Mouse (Mus musculus): ENCODE measurements around the gene Irf3.

Irf3 gene

DNA sequence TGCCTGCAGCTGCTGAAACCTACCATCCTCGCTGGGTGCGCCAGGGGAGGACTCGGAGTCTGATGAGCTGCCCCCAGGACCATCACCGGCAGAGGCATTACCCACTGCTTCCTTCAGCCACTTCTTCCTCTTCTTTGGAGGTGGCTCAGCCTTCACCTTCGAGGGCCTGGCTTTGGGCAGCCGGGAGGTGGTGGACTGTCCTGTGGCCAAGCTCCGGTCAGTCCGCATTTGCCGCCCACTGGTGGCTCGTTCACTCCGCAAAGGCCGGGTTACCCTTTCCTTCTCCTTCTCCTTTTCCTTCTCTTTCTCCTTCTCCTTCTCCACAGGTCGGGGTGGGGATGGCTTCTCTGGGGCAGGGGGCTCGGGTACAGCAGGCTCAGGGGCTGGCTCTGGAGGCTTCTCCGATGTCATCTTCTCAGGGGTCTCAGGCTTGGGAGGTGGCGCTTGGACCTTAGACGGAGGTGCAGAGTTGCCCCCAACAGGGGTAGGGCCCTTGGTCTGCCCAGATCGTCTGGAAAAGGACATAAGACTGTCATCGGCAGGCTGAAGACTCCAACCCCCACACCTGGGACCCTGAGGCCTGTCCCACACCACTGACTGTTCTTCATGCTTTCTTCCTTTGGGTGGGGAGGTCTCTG is 36.4 kb downstream of the Irf3 start:
- no peak for DNase-seq (ENCODE audit: low read depth)

DNA sequence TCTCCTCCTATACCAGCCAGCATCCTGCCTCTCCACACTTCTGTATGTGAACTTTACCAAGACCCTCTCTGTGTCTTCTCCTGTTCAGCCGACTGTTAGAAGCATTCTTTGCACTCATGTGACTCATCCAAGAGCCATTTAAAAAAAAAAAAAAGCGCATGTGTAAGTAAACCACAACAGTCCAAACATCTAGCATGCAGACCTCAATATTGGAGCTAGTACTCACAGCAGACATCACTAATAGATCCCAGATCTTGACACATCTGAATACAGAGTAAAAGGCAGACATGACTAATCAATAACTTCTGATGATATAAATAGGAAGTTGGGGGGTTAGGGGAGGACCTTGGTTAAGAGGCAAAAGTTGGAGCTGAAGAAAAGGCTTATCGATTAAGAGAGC is 38.2 kb downstream of the Irf3 start:
- DNase-seq (ENCODE audit: low read depth) = no peak

DNA sequence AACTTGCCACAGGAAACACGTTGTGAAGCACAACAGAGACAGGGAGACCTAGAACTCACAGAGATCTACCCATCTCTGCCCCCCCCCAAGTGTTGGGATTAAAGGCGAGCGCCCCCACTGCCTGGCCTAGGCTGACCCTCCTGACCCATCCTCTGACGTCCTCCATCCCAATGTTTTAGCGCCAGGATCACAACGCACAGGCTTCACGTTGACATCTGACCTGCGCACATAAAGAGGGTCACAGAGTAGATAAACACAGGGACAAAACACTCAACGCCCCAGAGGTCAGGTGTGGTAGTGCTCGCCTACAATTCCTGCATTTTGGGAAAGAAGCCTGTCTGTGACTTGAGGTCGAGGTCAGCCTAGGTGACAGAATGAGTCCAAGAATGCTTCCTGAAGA is 39.3 kb downstream of the Irf3 start:
- no peak for DNase-seq (ENCODE audit: low read depth)

DNA sequence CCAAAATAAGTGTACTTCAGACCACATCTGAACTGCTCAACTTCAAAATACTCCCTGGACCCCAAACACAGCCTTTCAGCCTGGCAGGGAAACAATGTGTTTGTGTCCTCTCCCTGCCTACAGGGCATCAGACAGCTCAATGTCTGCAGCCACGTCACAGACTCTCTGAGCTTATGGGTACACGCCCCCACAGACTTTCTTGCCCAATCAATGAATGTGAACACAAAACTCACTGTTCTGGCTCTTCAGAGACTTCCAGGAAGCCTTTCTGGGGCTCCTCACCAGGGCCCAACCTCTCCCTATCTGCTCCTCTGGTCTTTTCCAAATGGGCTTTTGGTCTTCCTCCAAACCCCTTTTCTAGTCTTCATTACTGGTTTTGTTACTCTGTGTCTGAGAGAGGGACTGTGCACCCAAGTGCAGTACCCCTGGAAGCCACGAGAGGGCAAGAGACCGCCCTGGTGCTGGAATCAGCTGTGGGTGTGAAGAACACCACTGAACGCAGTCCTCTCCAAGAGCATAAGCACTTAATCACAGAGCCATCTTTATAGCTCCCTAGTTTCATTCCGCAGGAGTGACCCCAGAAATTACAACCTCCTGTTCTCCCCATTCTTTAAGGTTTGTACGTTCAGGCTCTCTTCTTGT is 40.4 kb downstream of the Irf3 start:
- DNase-seq (ENCODE audit: low read depth) = peak; percentile 61

DNA sequence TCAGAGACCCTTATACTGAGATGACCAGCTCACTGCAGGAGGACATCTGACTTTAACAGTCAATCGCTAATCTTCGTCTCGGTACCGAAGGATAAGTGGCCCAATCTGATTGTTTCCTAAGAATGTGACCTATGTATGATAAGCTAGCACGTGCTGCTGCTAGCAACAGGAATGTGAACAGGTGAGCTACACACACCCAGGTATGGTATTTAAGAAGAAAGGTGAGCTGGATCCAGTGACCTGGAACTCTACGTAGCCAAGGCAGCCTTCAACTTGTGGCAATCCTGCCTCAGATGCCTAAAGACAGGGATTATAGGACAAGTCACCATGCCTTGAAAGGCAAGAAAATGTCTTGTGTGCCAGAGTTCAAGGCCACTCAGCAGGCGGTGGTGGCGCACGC is 41.0 kb downstream of the Irf3 start:
- no peak for DNase-seq (ENCODE audit: low read depth)

DNA sequence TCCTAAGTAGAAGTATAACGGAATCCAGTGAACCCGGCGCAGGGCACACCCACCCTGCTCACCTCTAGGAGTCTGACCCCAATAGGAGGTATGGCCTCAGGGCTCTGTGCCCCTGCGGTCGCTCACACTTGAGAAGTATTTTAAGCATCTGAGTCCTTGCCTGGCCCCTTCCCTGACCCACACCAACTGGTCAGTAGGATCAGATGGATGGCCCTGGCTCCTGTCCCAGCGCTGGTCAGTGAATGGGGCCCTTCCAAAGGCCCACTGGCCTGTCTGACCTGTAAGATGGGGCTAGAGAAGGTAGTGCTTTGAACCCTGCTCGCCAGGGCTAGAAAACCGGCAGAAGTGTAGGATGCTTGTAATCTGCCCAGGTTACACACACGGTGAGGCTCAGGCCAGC is 43.4 kb downstream of the Irf3 start:
- no peak for DNase-seq (ENCODE audit: low read depth)

DNA sequence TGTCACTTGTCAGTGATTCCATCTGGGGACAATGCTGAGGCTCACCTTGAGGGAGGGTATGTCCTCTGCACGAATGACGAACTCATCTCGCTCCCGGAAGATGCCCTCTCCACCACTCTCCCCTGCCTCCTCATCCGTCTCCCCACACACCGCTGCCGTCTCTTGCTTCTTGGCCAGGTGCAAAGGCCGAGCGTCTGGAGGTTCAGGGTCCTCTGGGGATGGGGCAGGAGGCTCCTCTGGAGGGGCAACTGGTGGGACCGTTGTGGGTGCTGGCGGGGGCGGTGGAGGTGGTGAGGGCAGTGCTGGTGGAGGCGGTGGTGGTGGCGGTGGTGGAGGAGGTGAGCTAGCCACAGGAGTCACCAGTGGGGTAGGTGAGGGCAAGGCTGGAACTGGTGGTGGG is 45.9 kb downstream of the Irf3 start:
- no peak for DNase-seq (ENCODE audit: low read depth)

DNA sequence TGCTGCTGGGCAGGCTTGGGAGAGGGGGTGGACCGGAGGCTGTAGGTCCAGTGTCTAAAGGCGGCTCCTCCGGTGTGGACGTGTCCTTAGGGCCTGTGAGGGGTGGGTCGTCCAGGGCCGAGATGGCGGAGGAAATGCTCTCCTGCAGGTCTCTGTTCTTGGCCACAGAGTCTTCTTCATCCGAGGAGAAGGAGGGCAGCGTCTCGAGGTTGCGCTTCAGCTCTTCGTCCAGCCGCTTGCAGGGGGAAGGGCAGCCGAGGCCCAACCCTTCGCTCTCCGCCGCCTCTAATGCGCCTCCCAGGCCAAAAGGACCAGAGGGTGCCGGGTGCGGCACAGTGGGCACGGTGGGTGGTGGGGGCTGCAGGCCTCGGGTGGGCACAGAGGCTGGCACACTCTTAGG is 48.3 kb downstream of the Irf3 start:
- DNase-seq (ENCODE audit: low read depth) = no peak

DNA sequence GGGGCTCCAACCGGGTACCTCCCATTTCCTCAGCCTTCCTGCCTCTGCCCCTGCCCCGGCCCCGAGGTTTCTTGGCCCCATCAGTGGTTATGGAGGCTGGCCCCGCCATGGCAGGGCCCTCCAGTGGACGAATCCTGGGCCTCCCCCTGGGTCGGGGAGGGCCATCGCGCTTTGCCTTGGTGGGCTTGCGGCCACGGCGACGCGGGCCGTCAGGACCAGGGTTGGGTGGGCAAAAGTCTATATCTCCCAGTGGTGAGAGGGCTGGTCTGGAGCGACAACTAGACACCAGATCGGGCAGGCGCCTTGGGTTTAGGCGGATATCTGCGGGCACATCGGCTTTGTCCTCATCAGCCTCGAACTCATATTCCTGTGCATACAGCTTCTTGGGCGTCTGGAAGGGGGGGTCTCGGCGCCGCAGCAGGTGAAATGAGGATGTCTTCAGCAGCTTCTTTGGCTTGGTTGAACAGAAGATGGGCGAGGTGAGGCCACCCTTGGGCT is 49.5 kb downstream of the Irf3 start:
- DNase-seq (ENCODE audit: low read depth) = no peak

DNA sequence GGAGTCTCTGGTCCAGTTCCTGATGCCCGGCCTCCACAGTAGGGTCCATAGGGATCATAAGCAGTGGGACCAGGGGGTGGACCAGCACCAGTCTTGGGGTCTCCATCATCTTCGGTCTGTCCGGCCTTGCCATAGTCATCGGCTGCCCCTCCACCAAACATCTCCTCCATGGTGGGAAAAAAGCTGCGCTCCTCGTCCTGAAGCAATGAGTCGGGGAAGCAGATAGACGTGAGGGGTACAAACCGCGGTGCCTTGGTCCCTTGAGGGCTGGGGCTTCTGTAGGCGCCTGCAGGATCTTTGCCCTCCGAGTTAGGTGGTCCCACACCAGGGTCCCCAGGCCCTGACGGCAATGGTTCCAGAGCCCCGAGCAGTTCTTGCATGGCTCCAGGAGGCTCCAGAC is 50.0 kb downstream of the Irf3 start:
- no peak for DNase-seq (ENCODE audit: low read depth)

DNA sequence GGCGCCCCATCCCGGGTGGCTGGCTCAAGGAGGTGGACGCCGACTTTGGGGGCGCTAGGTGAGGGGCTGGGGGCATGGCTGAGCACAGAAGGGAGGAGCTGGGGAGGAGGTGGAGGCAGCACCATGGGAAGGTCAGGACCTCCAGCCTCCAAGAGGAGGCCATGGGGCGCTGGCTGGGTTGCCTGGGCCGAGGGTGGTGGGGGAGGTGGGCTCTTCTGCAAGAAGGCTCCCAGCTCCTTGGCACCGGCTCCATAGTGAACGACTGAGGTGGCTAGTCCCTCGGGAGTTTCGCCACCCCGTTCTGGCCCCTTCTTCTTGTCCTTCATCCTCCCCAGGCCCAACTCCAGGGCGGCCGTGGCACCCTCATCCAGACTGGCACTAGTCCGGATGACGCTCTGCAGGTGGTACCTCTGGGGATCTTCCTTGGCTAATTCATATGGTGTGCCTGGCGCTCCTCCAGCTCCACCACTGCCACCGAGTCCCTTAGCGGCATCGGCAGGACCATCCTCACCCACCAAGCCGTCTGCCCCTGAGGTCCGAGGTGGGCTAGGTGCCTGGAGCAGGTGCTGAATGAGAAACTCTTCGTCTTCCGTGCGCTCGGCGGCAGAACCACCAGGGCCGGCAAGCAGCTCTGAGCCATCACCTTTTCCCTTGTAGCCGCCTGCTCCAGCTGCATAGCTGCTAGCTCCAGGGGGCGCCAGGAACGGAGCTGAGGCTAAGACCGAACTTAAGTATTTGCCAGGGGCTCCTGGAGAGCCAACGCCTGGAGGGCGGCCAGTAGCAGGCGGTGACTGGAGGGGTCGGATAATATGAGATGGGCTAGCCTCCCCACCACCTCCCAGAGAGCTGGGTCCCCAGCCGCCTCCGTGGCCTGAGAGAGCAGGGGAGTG is 50.8 kb downstream of the Irf3 start:
- DNase-seq (ENCODE audit: low read depth) = no peak

DNA sequence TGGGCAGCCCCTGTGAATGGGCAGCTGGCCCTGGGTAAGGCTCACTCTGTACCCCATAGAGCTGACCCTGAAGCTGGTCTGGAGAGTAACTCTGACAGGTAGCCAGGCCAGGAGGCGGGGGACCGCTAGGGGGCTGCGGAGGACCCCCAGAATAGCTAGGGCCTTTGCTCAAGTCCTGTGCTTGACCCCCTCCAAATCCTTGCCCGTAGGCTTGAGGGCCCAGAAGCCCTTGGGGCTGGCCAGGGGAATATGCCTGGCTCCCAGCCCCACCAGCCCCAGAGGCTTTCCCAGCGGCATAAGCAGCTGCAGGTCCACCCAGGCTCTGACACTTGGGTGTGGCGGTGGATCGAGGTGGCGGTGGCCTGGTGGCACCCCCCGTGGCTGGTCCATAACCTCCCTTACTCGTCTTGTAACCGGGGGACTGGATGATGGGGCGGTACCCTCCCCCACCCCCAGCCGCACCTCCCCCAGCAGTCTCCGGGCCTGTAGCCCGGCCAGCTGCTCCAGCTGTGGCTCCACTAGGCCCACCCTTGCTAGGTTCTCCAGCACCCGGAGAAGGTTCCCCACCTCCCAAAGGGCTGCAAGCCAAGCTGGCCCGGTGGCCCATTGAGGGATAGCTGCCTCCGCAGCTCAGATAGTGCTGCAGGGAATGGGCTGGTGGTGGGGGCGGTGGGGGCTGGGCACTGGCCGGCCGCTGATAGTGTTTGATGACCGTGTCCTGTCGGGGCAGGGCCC is 51.6 kb downstream of the Irf3 start:
- no peak for DNase-seq (ENCODE audit: low read depth)

DNA sequence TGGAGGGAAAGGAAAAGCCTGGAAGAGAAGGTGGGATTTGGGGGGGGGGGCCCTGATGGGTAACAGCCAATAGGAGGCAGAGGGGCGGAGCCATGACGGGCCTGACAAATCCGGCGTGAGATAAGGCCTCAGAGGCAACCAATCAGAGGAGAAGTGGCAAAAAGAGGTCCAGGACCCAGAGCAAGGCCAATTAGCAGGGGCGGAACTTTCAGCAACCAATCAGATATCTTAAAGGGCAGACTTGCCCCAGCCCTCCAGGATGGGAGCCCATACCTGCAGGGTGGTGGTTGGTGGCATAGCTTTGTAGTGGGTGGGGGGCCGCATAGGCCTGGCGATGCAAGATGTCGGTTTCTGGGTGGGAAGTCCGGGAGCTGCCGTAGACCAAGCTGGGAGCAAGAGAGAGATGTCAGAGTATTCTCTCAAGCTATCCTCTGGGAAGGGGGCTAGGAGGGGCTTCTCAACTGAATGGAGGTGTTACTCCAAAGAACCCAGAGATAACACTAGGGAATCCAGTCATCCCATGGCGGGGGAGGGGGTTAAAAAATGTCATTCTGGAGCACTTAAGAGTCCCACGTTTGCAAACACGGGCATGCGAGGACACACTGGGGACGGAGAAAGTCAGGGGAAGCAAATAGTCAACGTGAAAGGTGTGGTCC is 53.6 kb downstream of the Irf3 start:
- DNase-seq (ENCODE audit: low read depth) = peak; percentile 76

DNA sequence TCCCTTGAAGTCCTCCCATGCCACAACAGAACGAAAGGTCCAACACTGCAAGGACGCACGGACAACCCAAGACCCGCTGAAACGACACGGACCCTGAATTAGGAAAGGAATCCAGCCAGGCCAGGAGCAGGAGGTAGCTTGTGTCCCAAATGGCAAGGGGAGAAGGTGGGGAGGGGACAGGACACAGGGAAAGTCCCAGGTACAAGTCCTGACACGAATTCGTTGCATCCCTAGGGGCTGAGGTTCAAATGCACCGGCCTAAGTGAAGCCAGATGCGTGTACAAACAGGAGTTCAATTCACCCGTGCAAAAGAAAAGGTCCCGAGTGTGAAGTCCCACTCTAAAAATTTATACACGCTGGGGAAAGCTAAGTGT is 54.1 kb downstream of the Irf3 start:
- DNase-seq (ENCODE audit: low read depth) = peak; percentile 19
